Mouse (Mus musculus): ENCODE measurements around the gene Olfr1437.

DNA sequence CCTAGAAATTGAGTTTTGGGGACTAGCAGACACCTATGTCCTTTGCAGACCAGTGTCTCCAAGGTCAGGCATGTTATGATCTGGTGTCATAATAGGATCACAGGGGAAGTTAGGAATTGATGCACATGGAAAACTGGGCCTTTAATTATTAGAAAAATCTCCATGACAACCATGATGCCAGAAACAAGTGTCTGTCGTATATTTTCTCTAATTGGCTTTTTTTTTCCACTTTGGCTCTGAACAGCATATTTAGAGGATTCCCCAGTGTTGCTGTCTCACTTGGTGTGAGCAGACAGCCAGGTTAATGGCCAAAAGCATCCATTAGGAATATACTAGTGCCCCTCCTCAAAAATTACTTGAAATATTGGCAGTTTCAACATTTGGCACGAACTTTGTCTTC is 45.3 kb downstream of the Olfr1437 start, which contains the start of gene Olfr1434:
- TF ChIP-seq TAL1 (IDR thresholded peaks at IDR 0.05; ENCODE audit: low read length) (no peak), GATA1 (IDR thresholded peaks at IDR 0.05; ENCODE audit: low read length) (no peak)
